Mouse (Mus musculus): ENCODE data around the gene Cmtm3. TPM values are rescaled to one million over a fixed set of nuclear protein-coding genes. Genes with fewer than 3 reads are reported as not detected.
A peak's percentile ranks its signal among the peaks of the same experiment; 100 is the strongest.

Gene Cmtm3
- total and polyA plus RNA-seq, 2 experiments from 2014 or later, result 29.0 to 64.6 TPM

DNA sequence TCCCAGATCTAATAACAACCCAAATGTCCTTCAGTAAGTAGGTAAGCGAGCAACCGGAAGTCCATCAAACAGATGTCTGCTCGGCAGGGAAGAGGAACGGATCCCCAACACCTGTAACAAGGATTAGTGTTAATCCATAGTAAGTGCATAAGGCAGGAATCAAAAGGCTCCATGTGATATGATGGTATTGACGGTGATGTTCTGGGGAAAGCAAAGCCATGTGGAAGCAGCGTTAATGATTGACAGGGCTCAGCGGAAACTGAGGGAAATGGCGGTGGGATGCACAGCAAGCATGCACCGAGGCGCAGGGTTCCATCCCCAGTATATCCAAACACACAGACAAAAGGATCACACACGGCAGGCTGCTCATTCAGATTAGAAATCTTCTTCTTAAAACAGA is 35.1 kb downstream of the Cmtm3 start:
- no peak overlapping the region for H3K4me2 ChIP-seq (ENCODE audit: low read depth, low read length)
- no peak for DNase-seq (ENCODE audit: low spot score)
- H3K9ac ChIP-seq (replicated peaks; ENCODE audit: low read depth, low read length), result no peak overlapping the region
- no peaks in the 10 kb centered on the region for H3K27me3 ChIP-seq (ENCODE audit: control insufficient read depth, insufficient read depth, low read length)
- H3K36me3 ChIP-seq (replicated peaks; ENCODE audit: control insufficient read depth, insufficient read depth, low read length), result 0 out of 2 replicates have a peak, but pooled peaks cover 3% of the 10 kb centered on the region
- peaks cover 27% of the 10 kb centered on the region for H3K4me1 ChIP-seq (ENCODE audit: control insufficient read depth, insufficient read depth)
- no peak overlapping the region for H3K4me3 ChIP-seq (ENCODE audit: low read depth, low read length)
- no peak for TF ChIP-seq CTCF (IDR thresholded peaks at IDR 0.05; ENCODE audit: low read depth)
- no peak for TF ChIP-seq EP300 (IDR thresholded peaks at IDR 0.05; ENCODE audit: low read depth)
- no peaks in the 10 kb centered on the region for H3K9me3 ChIP-seq (replicated peaks; ENCODE audit: control insufficient read depth, low read length)
- peak overlapping the region; percentile 41 for H3K27ac ChIP-seq (ENCODE audit: low read depth)
- 66% methylated on average over 11 of the region's 11 CpGs for WGBS
- no peak for ATAC-seq (ENCODE audit: insufficient read depth, low read depth)

GRCm38 (mm10) chr8:104374864-104375846 is 35.9 kb downstream of the Cmtm3 start:
- Histone ChIP-seq H3K27me3 (ENCODE audit: control insufficient read depth, insufficient read depth, low read length) (no peaks in the 10 kb centered on the region), H3K36me3 (replicated peaks; ENCODE audit: control insufficient read depth, insufficient read depth, low read length) (0 out of 2 replicates have a peak, but pooled peaks cover 3% of the 10 kb centered on the region), H3K9me3 (replicated peaks; ENCODE audit: control insufficient read depth, low read length) (no peaks in the 10 kb centered on the region), H3K27ac (ENCODE audit: low read depth) (peak overlapping the region; percentile 91), H3K4me3 (ENCODE audit: low read depth, low read length) (no peak overlapping the region), H3K4me2 (ENCODE audit: low read depth, low read length) (peak overlapping the region; percentile 7; the same call in 1 of the 2 replicates), H3K4me1 (ENCODE audit: control insufficient read depth, insufficient read depth) (peaks cover 20% of the 10 kb centered on the region), H3K9ac (replicated peaks; ENCODE audit: low read depth, low read length) (no peak overlapping the region)
- peak; percentile 76 for DNase-seq (ENCODE audit: low spot score)
- WGBS, result 27% methylated on average over 14 of the region's 14 CpGs
- no peak for TF ChIP-seq CTCF (IDR thresholded peaks at IDR 0.05; ENCODE audit: low read depth)
- no peak for TF ChIP-seq EP300 (IDR thresholded peaks at IDR 0.05; ENCODE audit: low read depth)
- ATAC-seq (ENCODE audit: insufficient read depth, low read depth), result peak; percentile 78

DNA sequence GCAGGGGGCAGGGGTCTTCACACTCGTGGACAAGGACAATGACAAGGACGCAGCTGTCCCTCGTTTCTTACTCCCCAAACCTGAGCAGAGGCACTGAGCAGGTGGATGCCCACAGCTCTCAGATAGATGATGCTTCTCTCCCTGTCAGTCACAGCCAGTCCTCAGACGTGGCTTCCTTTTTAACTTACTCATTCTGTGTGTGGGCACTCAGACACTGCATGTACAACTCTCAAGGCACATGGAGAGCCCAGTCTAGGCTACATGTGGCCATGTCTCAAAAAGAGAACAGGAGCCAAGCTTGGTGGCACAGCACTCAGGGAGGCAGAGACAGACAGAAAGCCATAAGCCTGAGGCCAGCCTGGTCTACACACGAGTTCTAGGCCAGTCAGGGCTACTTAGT is 36.7 kb downstream of the Cmtm3 start:
- ATAC-seq (ENCODE audit: insufficient read depth, low read depth) (no peak), DNase-seq (ENCODE audit: low spot score) (no peak)
- TF ChIP-seq EP300 (IDR thresholded peaks at IDR 0.05; ENCODE audit: low read depth) (no peak), CTCF (IDR thresholded peaks at IDR 0.05; ENCODE audit: low read depth) (no peak)
- Histone ChIP-seq H3K27me3 (ENCODE audit: control insufficient read depth, insufficient read depth, low read length) (no peaks in the 10 kb centered on the region), H3K9me3 (replicated peaks; ENCODE audit: control insufficient read depth, low read length) (no peaks in the 10 kb centered on the region), H3K4me1 (ENCODE audit: control insufficient read depth, insufficient read depth) (peaks cover 20% of the 10 kb centered on the region), H3K27ac (ENCODE audit: low read depth) (peak overlapping the region; percentile 91), H3K36me3 (replicated peaks; ENCODE audit: control insufficient read depth, insufficient read depth, low read length) (0 out of 2 replicates have a peak, but pooled peaks cover 3% of the 10 kb centered on the region), H3K4me3 (ENCODE audit: low read depth, low read length) (no peak overlapping the region), H3K4me2 (ENCODE audit: low read depth, low read length) (no peak overlapping the region), H3K9ac (replicated peaks; ENCODE audit: low read depth, low read length) (no peak overlapping the region)
- 62% methylated on average over 5 of the region's 5 CpGs for WGBS

DNA sequence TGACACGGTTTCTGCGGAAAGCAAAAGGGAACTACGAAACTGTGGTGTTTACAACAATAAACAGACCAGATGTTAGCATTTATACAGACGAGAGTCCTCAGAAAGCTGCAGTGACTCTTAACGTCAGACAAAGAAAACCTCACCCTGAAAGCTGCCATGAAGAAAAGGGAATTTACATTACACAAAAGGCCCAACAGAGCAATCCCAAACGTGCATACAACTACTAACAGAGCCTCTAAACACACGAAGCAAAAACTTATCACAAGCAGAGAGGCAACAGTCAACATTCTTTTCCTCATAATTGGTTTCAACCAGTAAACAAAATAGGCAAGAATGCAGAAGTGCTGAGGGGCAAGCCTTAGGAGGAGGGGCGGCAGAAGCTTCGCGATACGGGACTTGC is 37.5 kb downstream of the Cmtm3 start:
- Histone ChIP-seq H3K27ac (ENCODE audit: low read depth) (0 out of 2 replicates have a peak overlapping the region, but pooled peaks have one; percentile 25), H3K9me3 (replicated peaks; ENCODE audit: control insufficient read depth, low read length) (no peaks in the 10 kb centered on the region), H3K4me2 (ENCODE audit: low read depth, low read length) (no peak overlapping the region), H3K4me3 (ENCODE audit: low read depth, low read length) (no peak overlapping the region), H3K27me3 (ENCODE audit: control insufficient read depth, insufficient read depth, low read length) (no peaks in the 10 kb centered on the region), H3K4me1 (ENCODE audit: control insufficient read depth, insufficient read depth) (peaks cover 20% of the 10 kb centered on the region), H3K36me3 (replicated peaks; ENCODE audit: control insufficient read depth, insufficient read depth, low read length) (no peaks in the 10 kb centered on the region), H3K9ac (replicated peaks; ENCODE audit: low read depth, low read length) (no peak overlapping the region)
- DNase-seq (ENCODE audit: low spot score) (no peak), ATAC-seq (ENCODE audit: insufficient read depth, low read depth) (no peak)
- WGBS, result 75% methylated on average over 11 of the region's 11 CpGs
- TF ChIP-seq EP300 (IDR thresholded peaks at IDR 0.05; ENCODE audit: low read depth), result no peak
- TF ChIP-seq CTCF (IDR thresholded peaks at IDR 0.05; ENCODE audit: low read depth), result no peak

DNA sequence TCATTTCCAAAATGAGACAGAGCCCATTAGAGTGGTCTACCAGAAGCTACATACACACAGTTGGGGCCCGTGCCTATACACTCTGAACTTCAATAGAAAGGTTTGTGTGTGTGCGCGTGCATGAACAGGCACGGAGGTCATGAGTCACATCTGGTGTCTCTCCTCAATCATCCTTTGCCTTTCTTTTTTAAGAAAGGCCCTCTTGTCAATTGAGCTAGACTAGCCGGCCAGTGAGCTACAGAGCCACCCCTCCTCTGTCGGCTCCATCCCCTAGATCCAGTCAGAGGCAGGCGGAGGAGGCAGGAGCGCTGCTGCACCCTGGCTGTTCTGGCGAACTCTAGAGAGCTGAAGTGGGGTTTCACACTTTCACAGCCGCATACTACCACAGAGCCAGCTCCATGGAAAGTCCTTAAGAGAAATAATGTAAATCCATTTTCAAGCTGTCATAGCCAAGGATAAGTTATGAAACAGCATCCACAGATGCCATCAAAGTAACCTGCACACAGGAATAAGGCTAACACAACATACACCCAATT is 40.2 kb downstream of the Cmtm3 start:
- ATAC-seq (ENCODE audit: insufficient read depth, low read depth), result no peak

More for the DNA sequence above, 40.2 kb downstream of the Cmtm3 start:
- no peak overlapping the region for H3K4me3 ChIP-seq (ENCODE audit: low read depth, low read length)
- no peak overlapping the region for H3K9ac ChIP-seq (replicated peaks; ENCODE audit: low read depth, low read length)
- no peak for DNase-seq (ENCODE audit: low spot score)
- no peaks in the 10 kb centered on the region for H3K9me3 ChIP-seq (replicated peaks; ENCODE audit: control insufficient read depth, low read length)
- no peak overlapping the region for H3K27ac ChIP-seq (ENCODE audit: low read depth)
- no peak overlapping the region for H3K4me2 ChIP-seq (ENCODE audit: low read depth, low read length)
- H3K36me3 ChIP-seq (replicated peaks; ENCODE audit: control insufficient read depth, insufficient read depth, low read length), result no peaks in the 10 kb centered on the region
- no peak for TF ChIP-seq CTCF (IDR thresholded peaks at IDR 0.05; ENCODE audit: low read depth)
- WGBS, result 58% methylated on average over 10 of the region's 10 CpGs
- H3K4me1 ChIP-seq (ENCODE audit: control insufficient read depth, insufficient read depth), result peaks cover 31% of the 10 kb centered on the region
- H3K27me3 ChIP-seq (ENCODE audit: control insufficient read depth, insufficient read depth, low read length), result no peaks in the 10 kb centered on the region

Data from heart, postnatal 0 days (tissue).